Mouse (Mus musculus) hindbrain, embryonic 14.5 days (tissue): ENCODE measurements around the gene Mylk2. TPM values are rescaled to one million over a fixed set of nuclear protein-coding genes. Genes with fewer than 3 reads are reported as not detected.

Experiments
- ATAC-seq: fragments of 200-750 bp; cut with Nextera tagmentation; 2 replicates; pipeline ENCODE4 v1.8.0; 2017; ENCODE audit warnings: moderate number of reproducible peaks, mild to moderate bottlenecking, moderate TSS enrichment, moderate library complexity; ENCODE audit not compliant: low FRiP score
- DNase-seq: peaks from one replicate; pipeline ENCODE4 v3.0.0-alpha.2; 2015; ENCODE audit warnings: low spot score
- H3K27ac ChIP-seq: fragments of 300-500 bp; sonication (generic); 2 replicates; pipeline ENCODE4 v1.5.1; 2014; ENCODE audit warnings: mild to moderate bottlenecking, moderate library complexity
- H3K27me3 ChIP-seq: fragments of 300-500 bp; sonication (generic); 2 replicates; pipeline ENCODE4 v1.6.1; 2014; ENCODE audit warnings: mild to moderate bottlenecking, low read length, mixed read lengths; ENCODE audit not compliant: control insufficient read depth, insufficient read depth
- H3K36me3 ChIP-seq: fragments of 300-500 bp; sonication (generic); replicated peaks from 2 replicates; pipeline ENCODE4 v1.6.1; 2014; ENCODE audit not compliant: control insufficient read depth, insufficient read depth
- H3K4me1 ChIP-seq: fragments of 300-500 bp; sonication (generic); replicated peaks from 2 replicates; pipeline ENCODE4 v1.6.1; 2014; ENCODE audit warnings: antibody characterized with exemption, low read length, mixed read lengths; ENCODE audit not compliant: control insufficient read depth, insufficient read depth
- H3K4me2 ChIP-seq: fragments of 300-500 bp; sonication (generic); replicated peaks from 2 replicates; pipeline ENCODE4 v1.6.1; 2014; ENCODE audit warnings: mild to moderate bottlenecking, moderate library complexity
- H3K4me3 ChIP-seq: fragments of 300-500 bp; sonication (generic); replicated peaks from 2 replicates; pipeline ENCODE4 v1.5.1; 2014; ENCODE audit warnings: mild to moderate bottlenecking, low read length
- H3K9ac ChIP-seq: fragments of 300-500 bp; sonication (generic); 2 replicates; pipeline ENCODE4 v1.6.1; 2014
- H3K9me3 ChIP-seq: fragments of 300-500 bp; sonication (generic); 2 replicates; pipeline ENCODE4 v1.6.1; 2016; ENCODE audit warnings: low read length; ENCODE audit not compliant: control insufficient read depth
- WGBS: fragments of 180-500 bp; shearing (Covaris S2); extraction: QIAGEN DNeasy Blood & Tissue Kit; methylation state at CpG from one replicate; pipeline ENCODE4 v1.1.7; 2014; 5-methylcytosine and 5-hydroxymethylcytosine counted together
- polyA plus RNA-seq: library from polyadenylated mRNA; unstranded; fragments of >200 nt; fragmentation: Nextera tagmentation; extraction: Ambion mirVana; gene quantifications from 2 replicates; pipeline ENCODE4 v1.2.1, GENCODE M21; 2014

Gene Mylk2
- polyA plus RNA-seq, 1 experiment from 2014 or later = not detected

DNA sequence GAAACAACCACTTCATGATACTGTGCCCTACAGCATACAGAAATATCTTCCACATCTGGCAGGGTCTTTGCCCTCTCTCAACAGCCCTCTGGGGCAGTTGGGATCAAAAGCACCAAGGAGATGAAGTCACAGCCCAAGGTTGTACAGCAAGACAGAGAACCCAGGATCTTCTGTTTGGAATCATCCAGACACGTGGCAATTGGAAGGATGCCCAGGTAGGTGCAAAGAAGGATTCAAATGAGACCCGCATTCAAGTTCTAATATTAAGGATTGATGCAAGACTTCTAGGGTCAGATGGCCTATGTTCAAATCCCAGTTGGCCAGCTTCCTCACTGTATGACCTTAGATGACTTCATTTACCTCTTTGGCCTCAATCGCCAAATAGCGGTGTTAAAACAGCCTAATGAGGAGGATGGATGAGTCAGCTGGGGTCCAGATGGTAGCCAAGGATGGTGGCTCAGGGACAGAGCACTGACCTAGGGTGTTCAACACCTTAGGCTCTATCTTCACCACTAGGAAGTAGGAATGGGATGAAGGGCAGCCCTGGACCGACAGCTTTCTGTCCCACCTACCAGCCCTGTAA lies 37.4 kb downstream of the Mylk2 start:
- Histone ChIP-seq H3K4me3 (no peak overlapping the region), H3K9me3 (no peaks in the 10 kb centered on the region), H3K9ac (no peak overlapping the region), H3K27me3 (peaks cover 35% of the 10 kb centered on the region), H3K4me1 (peaks cover 15% of the 10 kb centered on the region; the same call in 1 of the 2 replicates), H3K36me3 (no peaks in the 10 kb centered on the region), H3K4me2 (no peak overlapping the region), H3K27ac (no peak overlapping the region)
- no peak for DNase-seq
- ATAC-seq = no peak
- WGBS = 91% methylated on average over 5 of the region's 5 CpGs

DNA sequence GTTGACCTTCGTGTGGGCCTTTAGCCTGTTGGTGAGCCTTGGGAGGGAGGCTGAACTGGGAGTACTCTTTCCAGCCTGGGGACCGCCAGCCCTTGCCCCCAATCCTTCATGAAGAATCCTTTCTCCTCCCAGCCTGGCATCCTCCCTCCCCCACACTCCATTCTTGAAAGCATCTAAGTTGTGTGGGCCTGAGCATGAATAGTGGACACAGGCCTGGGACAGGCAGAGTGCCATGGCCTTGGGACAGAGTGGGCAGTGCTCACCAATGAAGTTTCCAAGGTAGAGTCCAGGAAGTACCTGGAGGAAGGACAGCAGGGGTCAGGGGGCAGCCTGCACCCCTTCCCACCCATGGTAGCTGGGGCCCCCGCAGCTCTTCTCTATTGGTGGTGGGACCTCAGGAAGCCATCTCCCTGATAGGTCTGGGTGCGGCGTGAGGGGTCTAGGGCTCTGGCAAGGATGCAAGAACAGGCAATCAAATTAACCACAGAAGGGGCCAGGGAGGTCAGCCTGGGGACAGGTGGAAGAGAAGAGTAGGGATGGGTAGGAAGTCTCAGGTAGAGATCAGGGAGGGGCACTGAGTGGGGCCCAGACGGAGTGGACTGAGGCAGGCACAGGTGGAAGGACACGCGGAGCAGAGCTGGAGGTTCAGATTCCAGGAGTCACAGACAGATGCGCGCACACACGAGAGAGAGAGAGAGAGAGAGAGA lies 39.4 kb downstream of the Mylk2 start:
- Histone ChIP-seq H3K27ac (no peak overlapping the region), H3K9ac (peak overlapping the region; percentile 89), H3K27me3 (peaks cover 18% of the 10 kb centered on the region), H3K36me3 (no peaks in the 10 kb centered on the region), H3K4me1 (peaks cover 14% of the 10 kb centered on the region; the same call in 1 of the 2 replicates), H3K4me3 (peak overlapping the region; percentile 75), H3K9me3 (no peaks in the 10 kb centered on the region), H3K4me2 (peak overlapping the region; percentile 96)
- ATAC-seq = 0 out of 2 replicates have a peak, but pooled peaks have one; percentile 9
- 40% methylated on average over 11 of the region's 11 CpGs for WGBS
- DNase-seq = no peak

DNA sequence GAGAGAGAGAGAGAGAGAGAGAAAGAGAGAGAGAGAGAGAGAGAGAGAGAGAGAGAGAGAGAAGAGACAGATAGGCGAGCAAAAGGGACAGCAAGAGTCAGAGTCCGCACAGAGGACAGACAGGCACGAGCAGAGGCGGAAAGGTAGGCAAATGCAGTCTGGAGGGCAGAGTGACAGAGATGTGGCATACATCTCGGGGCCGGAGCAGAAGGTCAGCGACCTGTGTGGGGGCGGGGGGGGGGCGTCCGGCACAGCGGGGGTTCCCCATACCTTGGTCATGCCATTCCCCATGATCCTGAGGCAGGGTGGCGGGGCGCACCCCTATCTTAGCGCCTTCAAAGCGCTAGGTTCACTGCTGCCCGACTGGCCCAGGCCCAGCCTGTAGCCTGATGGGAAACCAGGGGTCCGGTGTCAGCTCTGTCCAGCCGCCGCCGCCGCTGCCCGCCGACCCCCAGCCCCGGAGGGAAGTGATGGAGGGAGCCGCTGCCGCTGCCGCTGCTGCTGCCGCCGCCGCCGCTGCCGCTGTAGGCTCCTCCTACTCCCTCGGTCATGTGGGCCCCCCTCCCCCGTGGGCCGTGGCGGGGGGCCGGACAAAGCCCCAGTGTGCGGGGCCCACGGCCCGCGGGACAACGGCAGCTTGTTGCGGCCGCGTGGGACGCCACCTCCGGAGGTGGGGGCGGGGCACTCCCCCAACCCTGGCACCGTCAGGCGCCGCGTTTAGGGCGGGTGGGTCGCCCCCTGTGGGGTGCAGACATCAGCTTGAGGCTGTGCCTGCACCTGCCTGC lies 40.1 kb downstream of the Mylk2 start, which contains the start of gene Dusp15:
Gene Dusp15 (minus strand): TSS at position 634 of the 785 bp plus-strand sequence.
- Histone ChIP-seq H3K4me2 (peak within 1 kb of the TSS; percentile 96), H3K27ac (peak within 1 kb of the TSS; percentile 80), H3K27me3 (peaks cover 10% of the 10 kb centered on the region; the same call in 1 of the 2 replicates), H3K4me1 (peaks cover 14% of the 10 kb centered on the region; the same call in 1 of the 2 replicates), H3K36me3 (no peaks in the 10 kb centered on the region), H3K9me3 (no peaks in the 10 kb centered on the region), H3K9ac (peak within 1 kb of the TSS; percentile 89), H3K4me3 (peak within 1 kb of the TSS; percentile 75)
- 2% methylated on average over 41 of the region's 54 CpGs for WGBS
- ATAC-seq (peak; percentile 84), DNase-seq (peak; percentile 65)

DNA sequence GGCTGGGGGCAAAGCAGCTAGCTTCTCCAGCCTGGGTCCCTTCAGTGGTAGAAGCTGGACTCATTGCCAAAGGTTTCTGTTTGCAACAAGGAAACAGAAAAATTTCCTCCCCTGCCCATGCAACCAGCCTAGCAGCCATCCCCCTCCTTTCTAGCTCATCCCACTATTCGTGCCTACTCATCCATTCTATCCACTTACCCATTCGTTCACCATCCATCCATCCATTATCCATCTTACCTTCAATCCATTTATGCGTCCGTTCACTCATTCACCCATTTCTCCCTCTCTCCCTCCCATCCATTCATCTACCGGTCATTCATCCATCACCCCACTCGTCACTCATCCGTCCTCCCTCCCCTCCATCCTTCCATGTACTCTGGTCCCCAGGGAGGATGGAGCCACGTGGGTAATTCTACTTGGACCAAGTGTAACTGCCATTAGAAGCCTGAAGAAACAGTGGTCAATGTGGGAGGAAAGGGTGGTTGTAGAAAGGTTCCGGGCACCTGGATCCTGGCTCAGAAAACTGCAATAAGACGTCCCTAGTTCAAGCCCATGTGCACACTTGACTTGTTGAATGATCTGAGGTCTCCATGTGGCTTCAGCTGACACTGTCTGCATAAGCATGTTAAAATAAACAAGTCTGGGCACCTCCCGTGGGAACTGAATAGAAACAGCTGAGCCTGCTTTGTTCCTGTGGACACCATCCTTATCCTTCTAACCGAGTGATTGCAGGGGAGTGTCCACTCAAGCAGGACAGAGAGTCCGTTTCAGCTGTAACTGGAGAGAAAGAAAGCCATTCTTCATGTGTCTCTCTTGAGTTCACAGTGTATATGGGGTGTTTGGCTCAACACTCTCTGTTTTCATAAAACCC lies 40.9 kb downstream of the Mylk2 start:
- peak overlapping the region; percentile 80 for H3K27ac ChIP-seq
- peak; percentile 42 for DNase-seq
- H3K27me3 ChIP-seq = peaks cover 10% of the 10 kb centered on the region; the same call in 1 of the 2 replicates
- peak overlapping the region; percentile 96 for H3K4me2 ChIP-seq
- ATAC-seq = peak; percentile 59
- H3K4me3 ChIP-seq = peak overlapping the region; percentile 75
- peaks cover 14% of the 10 kb centered on the region; the same call in 1 of the 2 replicates for H3K4me1 ChIP-seq
- H3K36me3 ChIP-seq = no peaks in the 10 kb centered on the region
- no peaks in the 10 kb centered on the region for H3K9me3 ChIP-seq
- H3K9ac ChIP-seq = peak overlapping the region; percentile 89
- WGBS = 9% methylated on average over 13 of the region's 13 CpGs

DNA sequence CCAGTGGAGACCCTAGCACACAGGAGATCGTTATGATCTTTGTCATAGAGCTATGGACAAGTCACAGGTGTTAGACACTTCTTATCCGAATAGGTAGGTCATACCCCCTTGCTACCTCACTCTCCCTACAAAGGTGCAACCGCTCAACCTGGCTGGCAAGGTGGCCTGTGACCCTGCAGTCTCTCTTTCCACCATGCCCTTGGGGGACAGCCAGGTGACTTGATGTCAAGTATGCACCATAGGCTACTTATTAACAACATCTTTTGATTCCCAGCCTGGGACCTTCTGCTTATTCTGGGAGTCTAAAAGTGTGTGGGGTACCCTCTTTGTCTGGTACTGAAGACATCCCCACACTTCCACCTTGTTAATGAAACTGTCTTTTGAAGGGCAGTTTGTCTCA lies 47.0 kb downstream of the Mylk2 start:
- Histone ChIP-seq H3K4me1 (0 out of 2 replicates have a peak, but pooled peaks cover 4% of the 10 kb centered on the region), H3K27ac (no peak overlapping the region), H3K4me3 (no peak overlapping the region), H3K9me3 (no peaks in the 10 kb centered on the region), H3K36me3 (no peaks in the 10 kb centered on the region), H3K27me3 (0 out of 2 replicates have a peak, but pooled peaks cover 4% of the 10 kb centered on the region), H3K9ac (no peak overlapping the region), H3K4me2 (no peak overlapping the region)
- no peak for ATAC-seq
- 76% methylated on average over 3 of the region's 3 CpGs for WGBS
- no peak for DNase-seq

DNA sequence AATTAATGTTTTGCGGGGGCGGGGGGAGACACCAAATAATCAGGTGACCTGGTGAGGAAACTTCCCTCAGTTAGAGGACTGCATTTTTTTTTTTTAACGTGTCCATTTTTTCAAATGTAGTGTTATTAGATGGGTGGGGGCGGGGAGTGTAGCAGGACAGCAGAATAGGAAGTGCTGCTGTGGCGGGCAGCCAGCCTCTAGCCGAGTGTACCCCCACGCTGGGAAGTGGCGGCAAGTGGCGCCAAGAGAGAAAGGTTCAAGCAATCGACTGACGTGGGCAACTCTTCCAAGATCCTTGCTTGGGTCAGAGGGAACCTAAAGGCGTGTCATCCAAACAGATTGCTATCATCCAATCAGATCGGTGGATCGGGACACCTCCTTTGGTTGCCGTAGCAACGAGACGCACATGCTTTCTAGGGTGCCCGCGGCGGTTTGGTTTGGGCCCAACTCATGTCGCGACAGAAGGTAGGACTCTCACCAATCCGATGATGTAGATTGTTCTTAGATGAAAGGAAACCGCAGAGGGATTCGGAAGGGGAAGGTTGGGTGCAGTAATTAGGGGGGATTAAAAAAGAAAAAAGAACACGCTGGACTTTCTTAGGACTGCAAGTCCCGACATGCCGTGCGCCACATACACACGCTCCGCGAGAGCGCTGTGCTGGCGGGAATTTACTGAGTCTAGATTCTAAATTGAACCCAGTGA lies 51.1 kb downstream of the Mylk2 start, which contains the start of gene Ttll9:
Gene Ttll9 (plus strand): TSS at position 395 of the 703 bp plus-strand sequence.
- H3K27ac ChIP-seq = no peak within 1 kb of the TSS
- peak; percentile 82 for DNase-seq
- ATAC-seq = peak; percentile 93
- peak within 1 kb of the TSS; percentile 30 for H3K4me3 ChIP-seq
- no peaks in the 10 kb centered on the region for H3K9me3 ChIP-seq
- H3K36me3 ChIP-seq = no peaks in the 10 kb centered on the region
- H3K9ac ChIP-seq = peak within 1 kb of the TSS; percentile 54
- peak within 1 kb of the TSS; percentile 72 for H3K4me2 ChIP-seq
- 0 out of 2 replicates have a peak, but pooled peaks cover 4% of the 10 kb centered on the region for H3K4me1 ChIP-seq
- under 1% methylated on average over 34 of the region's 34 CpGs for WGBS
- no peaks in the 10 kb centered on the region; the same call in 1 of the 2 replicates for H3K27me3 ChIP-seq

DNA sequence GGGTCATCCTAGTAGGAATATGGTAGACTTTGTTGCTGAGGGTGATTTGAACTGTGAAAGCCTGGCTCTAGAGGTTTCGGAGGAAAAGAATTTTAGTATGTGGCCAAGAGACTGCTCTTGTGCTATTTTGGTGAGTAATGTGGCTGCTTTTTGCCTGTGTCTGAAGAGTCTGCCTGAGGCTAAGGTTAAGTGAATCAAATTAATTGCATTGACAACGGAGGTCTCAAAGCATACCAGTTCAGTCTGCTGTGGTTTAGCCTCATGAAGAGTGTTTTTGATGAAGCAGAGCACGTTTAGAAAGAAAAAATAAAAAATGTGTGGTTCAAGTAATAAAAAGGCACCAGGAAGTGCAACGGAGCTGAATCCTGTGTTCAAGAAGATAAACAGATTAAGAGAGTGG lies 54.4 kb downstream of the Mylk2 start:
- no peaks in the 10 kb centered on the region; the same call in 1 of the 2 replicates for H3K27me3 ChIP-seq
- no peak for DNase-seq
- H3K9me3 ChIP-seq = no peaks in the 10 kb centered on the region
- no peaks in the 10 kb centered on the region for H3K36me3 ChIP-seq
- no peak overlapping the region for H3K4me3 ChIP-seq
- H3K4me2 ChIP-seq = no peak overlapping the region
- WGBS = 76% methylated on average over 4 of the region's 4 CpGs
- H3K9ac ChIP-seq = no peak overlapping the region
- ATAC-seq = no peak
- no peak overlapping the region for H3K27ac ChIP-seq
- 0 out of 2 replicates have a peak, but pooled peaks cover 4% of the 10 kb centered on the region for H3K4me1 ChIP-seq
